Mouse (Mus musculus) lung, adult 18-20 months (tissue): ENCODE results near the gene Eef1akmt4.
"Not testable (repeated sequence)": the region's sequence is repeated elsewhere in the genome, so short reads cannot be mapped to it uniquely, and the experiment has no call there.

Experiments used
- DNase-seq, 2 experiments: peaks; one replicate each; pipeline ENCODE4 v3.0.0; 2022; ENCODE audit warnings: mixed read lengths in 2 of 2

Gene Eef1akmt4

GRCm38 (mm10) chr16:20628871-20629391 lies 17.5 kb downstream of the Eef1akmt4 start:
- DNase-seq: no peak

DNA sequence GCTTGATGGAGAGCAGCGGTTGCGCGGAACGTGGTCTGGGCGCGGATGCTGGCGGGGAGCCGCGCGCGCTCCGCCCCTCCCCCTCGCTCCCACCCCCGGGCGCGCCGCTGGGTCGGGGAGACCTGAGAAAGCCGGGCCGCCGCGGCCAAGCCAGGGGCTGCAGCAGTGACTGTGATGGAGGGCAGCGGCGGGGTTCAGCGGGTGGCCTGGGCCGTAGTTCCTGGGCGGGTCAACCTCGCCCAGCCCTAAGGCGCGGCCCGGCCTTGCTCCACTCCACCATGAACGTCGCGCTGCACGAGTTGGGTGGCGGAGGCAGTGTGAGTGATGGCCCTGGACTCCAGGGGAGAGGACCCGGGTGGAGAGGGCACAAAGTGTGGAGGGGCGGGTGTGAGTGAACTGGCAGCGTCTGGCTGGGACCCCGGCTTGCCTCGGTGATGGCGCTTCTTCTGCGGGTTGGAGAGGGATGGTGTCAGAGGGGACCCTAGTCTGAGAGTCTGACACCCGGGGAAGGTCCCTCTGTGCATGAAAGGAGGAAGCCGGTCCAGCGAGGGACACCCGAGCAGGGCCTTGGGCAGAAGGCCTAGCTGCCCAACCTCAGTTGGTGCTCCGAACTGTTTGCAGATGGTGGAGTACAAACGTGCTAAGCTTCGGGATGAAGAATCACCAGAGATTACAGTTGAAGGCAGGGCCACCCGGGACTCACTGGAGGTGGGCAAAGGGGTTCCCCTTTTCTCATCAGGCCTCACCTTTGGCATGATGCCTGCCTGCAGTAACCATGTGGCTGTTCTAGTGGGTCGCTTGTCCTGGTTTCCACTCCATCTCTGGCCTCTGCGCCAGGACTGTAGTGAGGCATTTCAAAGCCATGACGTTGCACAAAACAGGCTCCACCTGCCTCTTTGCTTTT lies 18.6 kb downstream of the Eef1akmt4 start, which contains the start of gene Ece2:
Gene Ece2 (plus strand): TSS at position 98 of the 904 bp plus-strand sequence.
- no peak for DNase-seq

GRCm38 (mm10) chr16:20637410-20637809 lies 26.0 kb downstream of the Eef1akmt4 start:
- no peak for DNase-seq

- no peak for DNase-seq
These were observed 27.0 kb downstream of the Eef1akmt4 start for GRCm38 (mm10) chr16:20638367-20638766.

DNA sequence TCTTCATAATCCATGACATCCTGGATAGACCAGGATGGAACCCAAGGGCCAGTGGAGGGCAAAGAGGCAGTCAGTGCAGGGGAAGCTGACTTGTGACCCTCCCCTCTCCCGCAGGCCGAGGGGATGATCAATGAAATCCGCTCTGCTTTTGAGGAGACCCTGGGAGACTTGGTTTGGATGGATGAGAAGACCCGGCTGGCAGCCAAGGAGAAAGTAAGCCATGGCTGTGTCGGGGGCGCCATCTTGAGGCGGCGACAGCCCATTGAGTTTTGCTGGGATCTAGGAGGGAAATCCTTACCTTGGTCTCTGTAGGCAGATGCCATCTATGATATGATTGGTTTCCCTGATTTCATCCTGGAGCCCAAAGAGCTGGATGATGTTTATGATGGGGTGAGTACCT lies 30.8 kb downstream of the Eef1akmt4 start:
- peak; percentile 53 to 70 for DNase-seq

GRCm38 (mm10) chr16:20643911-20644310 lies 32.5 kb downstream of the Eef1akmt4 start:
- no peak for DNase-seq

DNA sequence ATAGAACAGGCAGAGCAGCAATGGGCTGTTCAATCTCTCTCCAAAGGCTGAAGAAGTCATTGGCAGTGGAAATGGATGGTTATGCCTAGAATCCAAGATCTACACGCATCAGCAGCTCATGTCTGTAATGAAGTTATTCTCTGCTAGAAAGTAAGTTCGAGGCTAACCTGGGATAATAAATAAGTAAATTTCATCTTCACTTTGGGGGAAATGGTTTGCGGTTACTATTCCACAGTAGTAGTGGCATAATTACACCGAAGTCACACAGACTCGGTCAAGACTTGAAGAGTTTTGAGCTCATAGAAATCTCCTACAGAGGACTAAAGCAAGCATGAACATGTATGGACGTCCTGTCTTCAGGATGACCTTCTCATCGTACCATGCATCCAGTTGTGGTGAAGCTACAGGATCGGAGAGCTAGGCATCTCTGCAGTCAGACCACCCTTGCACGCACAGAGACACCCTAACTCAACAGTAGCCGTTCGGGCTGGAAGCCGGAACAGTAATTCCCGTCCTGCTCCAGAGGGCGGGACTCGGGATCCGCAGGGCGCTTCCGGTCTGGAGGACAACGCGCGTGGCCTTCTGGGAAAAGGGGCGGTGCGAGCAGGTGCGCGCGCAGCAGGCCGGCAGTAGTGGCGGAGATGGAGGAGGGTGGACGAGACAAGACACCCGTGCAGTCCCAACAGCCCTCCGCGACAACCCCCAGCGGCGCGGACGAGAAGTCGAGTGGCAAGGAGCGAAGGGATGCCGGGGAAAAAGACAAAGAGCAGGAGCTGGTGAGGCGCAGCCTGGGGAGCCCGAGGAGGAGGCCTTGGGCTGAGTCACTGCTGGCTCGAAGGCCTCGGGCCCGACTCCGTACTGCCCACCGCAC lies 39.9 kb downstream of the Eef1akmt4 start, which contains the start of gene Psmd2:
Gene Psmd2 (plus strand): TSS at position 577 of the 871 bp plus-strand sequence.
- peak; percentile 95 to 97 for DNase-seq

DNA sequence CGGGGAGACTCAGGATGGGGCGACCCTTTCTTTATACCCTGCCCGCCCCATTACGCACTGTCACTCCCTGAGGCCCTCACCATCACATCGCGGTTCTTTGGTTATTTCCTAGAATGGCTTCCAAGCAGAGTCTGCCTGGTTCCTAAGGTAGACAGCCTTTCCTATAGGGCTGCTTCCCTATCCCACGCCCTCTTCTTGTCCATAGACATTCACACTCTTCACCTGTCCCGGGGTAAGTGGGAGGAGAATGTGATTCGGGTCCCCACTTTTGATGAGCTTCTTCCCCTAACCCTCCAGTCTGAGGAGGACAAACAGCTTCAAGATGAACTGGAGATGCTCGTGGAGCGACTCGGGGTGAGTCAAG lies 40.5 kb downstream of the Eef1akmt4 start:
- DNase-seq: no peak

DNA sequence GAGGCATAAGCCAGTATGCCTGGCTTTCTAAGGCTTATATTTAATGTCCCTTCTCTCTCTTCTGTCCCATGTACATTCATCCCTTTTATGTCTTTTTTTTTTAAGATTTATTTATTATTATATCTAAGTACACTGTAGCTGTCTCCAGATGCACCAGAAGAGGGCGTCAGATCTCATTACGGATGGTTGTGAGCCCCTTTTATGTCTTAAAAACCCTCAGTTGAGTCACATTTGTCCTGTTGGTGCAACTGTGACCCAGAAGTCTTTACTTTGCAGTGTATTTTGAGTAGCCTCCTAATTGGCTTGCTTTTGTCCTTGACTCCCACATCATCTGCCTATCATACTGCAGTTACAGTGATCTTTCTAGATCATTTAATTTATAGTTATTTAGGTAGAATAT lies 41.9 kb downstream of the Eef1akmt4 start:
- DNase-seq: no peak

- no peak for DNase-seq
These were observed 46.3 kb downstream of the Eef1akmt4 start for GRCm38 (mm10) chr16:20657661-20658060.

- DNase-seq: not testable (repeated sequence)
These were observed 56.6 kb downstream of the Eef1akmt4 start, which contains the start of gene Eif4g1 for GRCm38 (mm10) chr16:20668013-20668412. Gene Eif4g1 (plus strand): TSS chr16:20668313.
